Comparison of ENCODE assay signal across 8 mouse cellular contexts in the genomic region with DNA sequence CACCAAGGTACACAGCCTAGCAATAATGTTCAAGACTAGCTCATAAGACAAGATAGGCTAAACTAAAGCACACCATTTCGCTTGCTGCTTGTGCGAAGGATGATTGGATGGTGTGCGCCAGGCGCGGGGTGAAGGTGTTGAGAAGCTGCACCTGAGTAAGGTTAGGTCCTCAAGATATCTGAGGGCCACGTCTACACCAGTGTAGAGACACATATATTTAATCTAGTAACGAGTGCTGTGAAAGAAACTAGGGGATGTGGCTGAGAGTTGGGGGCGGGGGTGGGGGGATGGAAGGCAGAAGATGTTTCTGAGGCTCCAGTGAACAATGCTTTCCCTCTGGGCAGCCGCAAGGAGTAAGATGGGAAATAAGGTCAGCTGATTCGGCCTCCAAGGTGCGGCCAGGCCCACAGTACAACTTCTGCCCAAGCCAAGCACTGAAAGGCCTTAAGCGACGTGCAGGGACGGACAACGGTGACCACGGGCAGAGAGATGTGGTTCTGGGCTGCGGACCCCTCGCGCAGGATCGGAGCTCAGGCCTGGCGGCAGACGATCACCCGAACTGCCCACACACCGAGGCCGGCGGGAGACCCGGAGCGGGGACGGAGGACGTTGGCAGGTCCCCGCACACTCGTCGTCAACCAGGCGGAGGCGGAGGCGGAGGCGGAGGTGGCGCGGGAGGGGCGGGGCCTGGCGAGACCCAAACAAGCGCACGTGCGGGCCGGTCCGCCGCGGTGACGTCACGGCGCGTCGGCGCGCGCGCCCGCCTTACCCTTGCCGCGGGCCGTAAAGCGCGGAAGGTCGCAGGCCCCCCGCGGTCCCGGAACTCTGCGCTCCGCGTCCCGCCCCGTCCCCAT. TPM values are rescaled to one million over a fixed set of nuclear protein-coding genes. Genes with fewer than 3 reads are reported as not detected.
DNase-seq lines count a peak whose midpoint lies in the region; ATAC-seq and TF ChIP-seq lines count a peak whose summit lies in the region.

A gene (plus strand): TSS at position 766 of the 854 bp plus-strand sequence.

- peak within 1 kb of the TSS; percentile 71; the same call in 1 of the 2 replicates for H3K27ac ChIP-seq in ES-E14 (ENCODE audit: insufficient read depth, low read depth, low read length, poor library complexity, severe bottlenecking)
- peak within 1 kb of the TSS; percentile 58; the same call in 1 of the 2 replicates for H3K27ac ChIP-seq in forebrain, embryonic 16.5 days (ENCODE audit: low read length)
- peak within 1 kb of the TSS; percentile 98 for H3K27ac ChIP-seq in layer of hippocampus, adult 2 months
- no peak within 1 kb of the TSS for H3K27ac ChIP-seq in lung, embryonic 14.5 days (ENCODE audit: low read depth)
- H3K27ac ChIP-seq in olfactory bulb, adult 2 months (ENCODE audit: insufficient read depth, low read depth, low read length): peak within 1 kb of the TSS; percentile 97
- no peak within 1 kb of the TSS for H3K27ac ChIP-seq in thymus, adult 2 months (ENCODE audit: control insufficient read depth, insufficient read depth, low read length)

- H3K27me3 ChIP-seq in forebrain, embryonic 16.5 days (replicated peaks; ENCODE audit: control insufficient read depth, insufficient read depth, low read length): no peaks in the 10 kb centered on the region
- H3K27me3 ChIP-seq in lung, embryonic 14.5 days (ENCODE audit: insufficient read depth, low read length): no peaks in the 10 kb centered on the region
- H3K27me3 ChIP-seq in thymus, adult 2 months (ENCODE audit: control insufficient read depth, insufficient read depth, low read length): no peaks in the 10 kb centered on the region

- H3K4me2 ChIP-seq in forebrain, embryonic 16.5 days (ENCODE audit: low read length): peak within 1 kb of the TSS; percentile 83
- peak within 1 kb of the TSS; percentile 81 for H3K4me2 ChIP-seq in lung, embryonic 14.5 days

- H3K9me3 ChIP-seq in ES-E14 (ENCODE audit: control insufficient read depth, insufficient read depth, low read depth, low read length): no peaks in the 10 kb centered on the region
- H3K9me3 ChIP-seq in forebrain, embryonic 16.5 days (ENCODE audit: control insufficient read depth, low read length): no peaks in the 10 kb centered on the region
- H3K9me3 ChIP-seq in lung, embryonic 14.5 days (ENCODE audit: low read depth, low read length): no peaks in the 10 kb centered on the region

- peak; percentile 95 for ATAC-seq in forebrain, embryonic 16.5 days
- peak; percentile 95 for ATAC-seq in lung, embryonic 14.5 days (ENCODE audit: insufficient read depth)

- peak within 1 kb of the TSS; percentile 84 for H3K9ac ChIP-seq in ES-E14 (ENCODE audit: insufficient read depth, low read depth, low read length, poor library complexity, severe bottlenecking)
- H3K9ac ChIP-seq in forebrain, embryonic 16.5 days (replicated peaks; ENCODE audit: low read depth, low read length): peak within 1 kb of the TSS; percentile 79
- H3K9ac ChIP-seq in lung, embryonic 14.5 days: peak within 1 kb of the TSS; percentile 63

- peak; percentile 51 for TF ChIP-seq POLR2A in olfactory bulb, adult 2 months (IDR thresholded peaks at IDR 0.05; ENCODE audit: insufficient read depth, low read depth, low read length)
- TF ChIP-seq POLR2A in thymus, adult 2 months (IDR thresholded peaks at IDR 0.05; ENCODE audit: control insufficient read depth, extremely low read depth, insufficient read depth, low read length, poor library complexity): no peak

- intact Hi-C loops in heart, postnatal 36 days (cut with DNase I): loop anchor here (5.0 kb wide), 2 partner anchors 247 to 347 kb away; a partner anchor contains a TSS

- peak; percentile 62 for DNase-seq in ES-E14 (ENCODE audit: low read depth, low spot score)
- peak; percentile 94 for DNase-seq in cerebellum, adult 11-12 months
- peak; percentile 92 to 93 for DNase-seq in heart, postnatal 36 days
- peak; percentile 90 for DNase-seq in layer of hippocampus, adult 2 months (ENCODE audit: low spot score in 2 of 2)
- DNase-seq in lung, embryonic 14.5 days: peak; percentile 91
- peak; percentile 93 for DNase-seq in thymus, adult 2 months

- in situ Hi-C loops in ES-E14 (cut with MboI; ENCODE audit: low sequenced_read_pairs in 2 of 2, unreplicated experiment in 2 of 2): no loop called here

- no peak for TF ChIP-seq CTCF in layer of hippocampus, adult 2 months (conservative IDR thresholded peaks at IDR 0.05)
- no peak for TF ChIP-seq CTCF in lung, embryonic 14.5 days (IDR thresholded peaks at IDR 0.05; ENCODE audit: low read depth)
- no peak for TF ChIP-seq CTCF in olfactory bulb, adult 2 months (IDR thresholded peaks at IDR 0.05; ENCODE audit: insufficient read depth, low read depth, low read length)
- TF ChIP-seq CTCF in thymus, adult 2 months (IDR thresholded peaks at IDR 0.05; ENCODE audit: borderline replicate concordance, control insufficient read depth, extremely low read depth, insufficient read depth, low read length, poor library complexity): no peak

- WGBS in forebrain, embryonic 16.5 days: 8% methylated on average over 39 of the region's 72 CpGs
- WGBS in lung, embryonic 14.5 days: 7% methylated on average over 53 of the region's 72 CpGs
- WGBS in olfactory bulb, adult 2 months: 4% methylated on average over 72 of the region's 72 CpGs
- WGBS in thymus, adult 2 months: 8% methylated on average over 61 of the region's 72 CpGs

- no peaks in the 10 kb centered on the region for H3K36me3 ChIP-seq in ES-E14 (ENCODE audit: control insufficient read depth, insufficient read depth, low read length, poor library complexity, severe bottlenecking)
- H3K36me3 ChIP-seq in forebrain, embryonic 16.5 days (ENCODE audit: control insufficient read depth, insufficient read depth): no peaks in the 10 kb centered on the region
- H3K36me3 ChIP-seq in lung, embryonic 14.5 days (ENCODE audit: insufficient read depth): no peaks in the 10 kb centered on the region
- H3K36me3 ChIP-seq in thymus, adult 2 months (ENCODE audit: control insufficient read depth, insufficient read depth, low read length): no peaks in the 10 kb centered on the region

- H3K4me3 ChIP-seq in ES-E14 (ENCODE audit: insufficient read depth in 1 of 2, low read depth in 1 of 2, low read length in 2 of 2, poor library complexity in 1 of 2, severe bottlenecking in 1 of 2): peak within 1 kb of the TSS; percentile 87 to 99
- H3K4me3 ChIP-seq in forebrain, embryonic 16.5 days (replicated peaks; ENCODE audit: low read length): peak within 1 kb of the TSS; percentile 70
- peak within 1 kb of the TSS; percentile 92 for H3K4me3 ChIP-seq in layer of hippocampus, adult 2 months
- H3K4me3 ChIP-seq in lung, embryonic 14.5 days (ENCODE audit: low read depth, low read length): peak within 1 kb of the TSS; percentile 58
- H3K4me3 ChIP-seq in olfactory bulb, adult 2 months (ENCODE audit: insufficient read depth, low read depth, low read length): peak within 1 kb of the TSS; percentile 98
- H3K4me3 ChIP-seq in thymus, adult 2 months (ENCODE audit: control insufficient read depth, insufficient read depth, low read length): peak within 1 kb of the TSS; percentile 78

- H3K4me1 ChIP-seq in ES-E14 (ENCODE audit: control insufficient read depth in 2 of 2, insufficient read depth in 2 of 2, low read length in 2 of 2, poor library complexity in 1 of 2): no peaks in the 10 kb centered on the region; a peak in 1 of 4 replicates
- peaks cover 11% of the 10 kb centered on the region for H3K4me1 ChIP-seq in forebrain, embryonic 16.5 days (replicated peaks; ENCODE audit: control insufficient read depth, insufficient read depth, low read length)
- peaks cover 3% of the 10 kb centered on the region; the same call in 1 of the 2 replicates for H3K4me1 ChIP-seq in lung, embryonic 14.5 days (ENCODE audit: insufficient read depth)
- peaks cover 10% of the 10 kb centered on the region; the same call in 1 of the 2 replicates for H3K4me1 ChIP-seq in olfactory bulb, adult 2 months (ENCODE audit: control insufficient read depth, insufficient read depth, low read length)
- peaks cover 8% of the 10 kb centered on the region for H3K4me1 ChIP-seq in thymus, adult 2 months (replicated peaks; ENCODE audit: control insufficient read depth, insufficient read depth, low read length)

TF ChIP-seq in ES-E14, 5 proteins besides CTCF, POLR2A, EP300 and RAD21:
- no peak for TF ChIP-seq HCFC1 (IDR thresholded peaks at IDR 0.05; ENCODE audit: borderline replicate concordance, insufficient read depth, low read length)
- no peak for TF ChIP-seq MAFK (IDR thresholded peaks at IDR 0.05; ENCODE audit: insufficient read depth, low read depth, low read length)
- no peak for TF ChIP-seq ZC3H11A (IDR thresholded peaks at IDR 0.05; ENCODE audit: borderline replicate concordance, low read depth, low read length)
- no peak for TF ChIP-seq ZNF384 (IDR thresholded peaks at IDR 0.05; ENCODE audit: low read depth, low read length)
- TF ChIP-seq CHD2 (IDR thresholded peaks at IDR 0.05; ENCODE audit: low read depth, low read length): no peak
TF ChIP-seq in ES-E14: peak in this region for 0.

RNA-seq across cellular contexts. Expression of the gene that starts here (rescaled TPM):
- 23.6 and 25.6 TPM in 2 replicates for total RNA-seq in ES-E14 (2012; rRNA removed)
- polyA plus RNA-seq in forebrain, embryonic 16.5 days (2015; fragmentation: Nextera tagmentation; extraction: Ambion mirVana): 13.4 and 14.0 TPM in 2 replicates
- total RNA-seq in heart, postnatal 36 days (2021): 100 to 1,000 TPM in 1 of 2 experiments, 10 to 100 TPM in 1; 97.4 to 113 TPM
- total RNA-seq in layer of hippocampus, adult 2 months (2021): 10 to 100 TPM; 25.8 to 29.9 TPM
- 7.1 and 9.1 TPM in 2 replicates for polyA plus RNA-seq in lung, embryonic 14.5 days (2014; fragmentation: Nextera tagmentation; extraction: Ambion mirVana)
- polyA plus RNA-seq in olfactory bulb, adult 2 months (2012; ENCODE audit: insufficient read depth, insufficient read length, low replicate concordance, missing spikeins): 61.5 TPM in 1 of 2 replicates, not detected in the other
- 19.8 and 24.3 TPM in 2 replicates for polyA plus RNA-seq in thymus, adult 2 months (2012; rRNA removed)

Comparison
In these comparisons a context has a peak if more than half of its experiments do, and no peak if none do; other contexts are left out.
1. H3K27ac ChIP-seq: peak in ES-E14 (single experiment), forebrain, embryonic 16.5 days (single experiment), layer of hippocampus, adult 2 months (single experiment) and olfactory bulb, adult 2 months (single experiment); none in lung, embryonic 14.5 days (single experiment) and thymus, adult 2 months (single experiment).
2. Peak in every context shown above with its lines, with median percentiles within 50 percentile points of each other: DNase-seq, H3K4me3 ChIP-seq and H3K9ac ChIP-seq.